Mouse (Mus musculus) lung, postnatal 0 days (tissue): ENCODE data around the gene Spx.

ENCODE experiments used
- CTCF ChIP-seq: IDR thresholded peaks from 2 replicates; pipeline ENCODE4 v1.5.1; 2016; ENCODE audit warnings: antibody characterized with exemption, mild to moderate bottlenecking
- EP300 ChIP-seq: IDR thresholded peaks from 2 replicates; pipeline ENCODE4 v1.6.1; 2016; ENCODE audit warnings: antibody characterized with exemption, mild to moderate bottlenecking, control low read depth

DNA sequence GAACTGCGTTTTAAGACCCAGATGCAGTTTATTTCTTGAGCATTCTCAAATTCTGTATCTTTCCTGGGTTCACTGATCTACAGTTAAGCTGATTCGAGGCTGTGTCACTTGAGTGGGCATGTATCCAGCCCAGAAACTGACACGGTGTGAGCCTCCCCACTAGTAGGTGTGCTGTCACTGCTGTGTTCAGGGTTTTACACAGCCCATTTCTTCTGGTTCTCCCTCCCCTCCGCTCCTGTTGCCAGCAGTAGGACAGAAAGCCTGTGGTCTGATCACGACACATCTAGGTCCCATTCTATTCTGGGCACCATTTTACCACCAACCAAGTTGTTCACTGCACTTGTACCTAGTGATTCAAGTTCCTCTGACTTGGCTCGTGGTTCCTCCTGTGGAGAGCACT lies 17.5 kb upstream of the Spx start:
- TF ChIP-seq CTCF (no peak), EP300 (no peak)
